Mouse (Mus musculus): Measurements from ENCODE around the gene Cox7a2l.

GRCm38 (mm10) chr17:83517280-83518015 lies at the start of gene Cox7a2l:
- TF ChIP-seq MYC (IDR thresholded peaks at IDR 0.05; ENCODE audit: low read depth, low read length) (no peak), USF1 (IDR thresholded peaks at IDR 0.05; ENCODE audit: low read depth, low read length) (no peak)
